Mouse (Mus musculus): ENCODE measurements around the gene Gsdma2. TPM values are rescaled to one million over a fixed set of nuclear protein-coding genes. Genes with fewer than 3 reads are reported as not detected.
A peak's percentile ranks its signal among the peaks of the same experiment; 100 is the strongest.

The Gsdma2 gene
- total and polyA plus RNA-seq, 3 experiments = not detected

- TF ChIP-seq TCF12 (IDR thresholded peaks at IDR 0.05; ENCODE audit: low read depth, low read length) (no peak), GATA1 (IDR thresholded peaks at IDR 0.05; ENCODE audit: low read depth, low read length) (no peak), MAFK (IDR thresholded peaks at IDR 0.05; ENCODE audit: borderline replicate concordance, low read depth, low read length) (no peak), USF2 (IDR thresholded peaks at IDR 0.05; ENCODE audit: borderline replicate concordance in 1 of 2, insufficient read depth in 1 of 2, low read depth in 1 of 2, low read length in 2 of 2) (no peak), MXI1 (IDR thresholded peaks at IDR 0.05; ENCODE audit: low read depth, low read length) (0 out of 2 replicates have a peak, but pooled peaks have one; percentile 20), POLR2A (IDR thresholded peaks at IDR 0.05; ENCODE audit: control insufficient read depth in 1 of 2, insufficient read depth in 1 of 2, low read depth in 1 of 2, low read length in 2 of 2, poor library complexity in 1 of 2) (no peak; a peak in 1 of 4 replicates), NRF1 (IDR thresholded peaks at IDR 0.05; ENCODE audit: insufficient read depth, low read depth, low read length, poor library complexity, severe bottlenecking) (no peak), TBP (IDR thresholded peaks at IDR 0.05; ENCODE audit: low read depth, low read length) (no peak), POLR2AphosphoS2 (IDR thresholded peaks at IDR 0.05; ENCODE audit: low read length) (no peak), USF1 (IDR thresholded peaks at IDR 0.05; ENCODE audit: low read depth, low read length) (no peak), E2F4 (IDR thresholded peaks at IDR 0.05; ENCODE audit: borderline replicate concordance, low read depth, low read length) (no peak), HCFC1 (IDR thresholded peaks at IDR 0.05; ENCODE audit: low read depth, low read length) (no peak), SIN3A (IDR thresholded peaks at IDR 0.05; ENCODE audit: low read length) (peak; percentile 62; the same call in 1 of the 2 replicates)
Observed at GRCm38 (mm10) chr11:98699911-98700310, 53.4 kb downstream of the Gsdma2 start (continued).

GRCm38 (mm10) chr11:98701213-98701670, 54.7 kb downstream of the Gsdma2 start, which contains the start of gene Csf3:
Csf3 (plus strand) TSS chr11:98701263.
- no peaks in the 10 kb centered on the region for H3K27me3 ChIP-seq (ENCODE audit: control insufficient read depth in 1 of 2, insufficient read depth in 2 of 2, low read length in 2 of 2)
- H3K4me3 ChIP-seq (ENCODE audit: control insufficient read depth in 1 of 2, insufficient read depth in 1 of 2, low read depth in 2 of 2, low read length in 2 of 2) = no peak within 1 kb of the TSS
- H3K9me3 ChIP-seq (replicated peaks; ENCODE audit: insufficient read depth, low read length) = no peaks in the 10 kb centered on the region
- no peak within 1 kb of the TSS for H3K27ac ChIP-seq (ENCODE audit: control insufficient read depth, low read depth, low read length)
- TF ChIP-seq MAX (IDR thresholded peaks at IDR 0.05; ENCODE audit: low read length) (no peak), ETS1 (IDR thresholded peaks at IDR 0.05; ENCODE audit: low read depth, low read length) (no peak), TAL1 (IDR thresholded peaks at IDR 0.05; ENCODE audit: low read length) (no peak), MXI1 (IDR thresholded peaks at IDR 0.05; ENCODE audit: low read depth, low read length) (no peak), POLR2AphosphoS5 (IDR thresholded peaks at IDR 0.05; ENCODE audit: borderline replicate concordance, low read depth, low read length) (no peak), UBTF (IDR thresholded peaks at IDR 0.05; ENCODE audit: borderline replicate concordance, insufficient read depth, low read depth, low read length) (no peak), CTCF (IDR thresholded peaks at IDR 0.05 in 2 of 3, conservative IDR thresholded peaks at IDR 0.05 in 1 of 3; ENCODE audit: control insufficient read depth in 1 of 3, insufficient read depth in 1 of 3, low read depth in 2 of 3, low read length in 3 of 3, poor library complexity in 1 of 3, severe bottlenecking in 1 of 3) (no peak), RCOR1 (IDR thresholded peaks at IDR 0.05; ENCODE audit: low read depth, low read length) (no peak)
- H3K9ac ChIP-seq (ENCODE audit: control insufficient read depth, low read depth, low read length, poor library complexity, severe bottlenecking) = no peak within 1 kb of the TSS
- H3K36me3 ChIP-seq (ENCODE audit: control insufficient read depth in 1 of 2, insufficient read depth in 2 of 2, low read length in 2 of 2) = no peaks in the 10 kb centered on the region
- no peak for DNase-seq (ENCODE audit: low read depth, low spot score)
- no peaks in the 10 kb centered on the region for H3K79me2 ChIP-seq (ENCODE audit: control insufficient read depth, insufficient read depth, low read length, poor library complexity)
- H3K4me1 ChIP-seq (ENCODE audit: control insufficient read depth in 1 of 2, insufficient read depth in 2 of 2, low read length in 2 of 2) = no peaks in the 10 kb centered on the region
